Mouse (Mus musculus): ENCODE data around the gene Ggt5.
A peak's percentile ranks its signal among the peaks of the same experiment; 100 is the strongest.

The Ggt5 gene

DNA sequence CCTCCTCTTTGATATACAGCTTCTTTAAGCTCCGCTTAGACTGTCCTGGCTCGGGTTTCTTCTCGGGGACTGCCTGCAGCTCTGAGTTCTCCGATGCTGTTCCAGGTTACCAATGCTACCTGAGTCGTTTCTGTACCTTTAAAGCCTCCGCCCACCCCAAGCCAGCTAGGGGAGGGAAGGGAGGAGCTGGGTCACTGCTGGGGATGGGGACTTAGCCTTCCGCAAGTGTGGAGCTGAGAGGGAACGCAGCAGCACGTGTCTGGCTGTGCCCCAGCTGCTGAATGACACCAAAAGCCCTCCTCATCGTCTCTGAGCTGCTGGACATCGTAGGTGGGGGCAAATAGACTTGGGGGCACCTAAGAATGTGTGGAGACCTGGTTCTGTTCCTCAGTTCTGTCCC lies 20.7 kb upstream of the Ggt5 start:
- no peak for DNase-seq (ENCODE audit: low read depth, low spot score)

DNA sequence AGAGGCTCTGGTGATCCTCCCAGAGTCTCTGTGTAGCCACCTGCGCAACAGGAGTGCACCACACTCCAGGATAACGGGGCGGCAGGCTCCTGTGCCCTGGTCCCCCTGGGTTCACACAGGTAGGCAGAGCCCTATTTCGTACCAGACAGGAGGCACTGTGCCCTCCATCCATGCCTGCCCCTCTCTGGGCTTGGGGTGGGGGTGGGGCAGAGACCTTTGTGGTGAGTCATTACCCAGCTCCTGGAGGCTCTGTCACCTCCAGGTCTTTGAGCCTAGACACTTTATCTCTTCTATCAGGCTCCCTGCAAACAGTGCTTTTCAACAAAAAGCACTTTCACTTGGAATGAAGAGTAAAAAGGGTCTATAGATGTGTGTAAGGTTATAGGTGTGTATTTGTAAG lies 20.3 kb upstream of the Ggt5 start:
- no peak for DNase-seq (ENCODE audit: low read depth, low spot score)

DNA sequence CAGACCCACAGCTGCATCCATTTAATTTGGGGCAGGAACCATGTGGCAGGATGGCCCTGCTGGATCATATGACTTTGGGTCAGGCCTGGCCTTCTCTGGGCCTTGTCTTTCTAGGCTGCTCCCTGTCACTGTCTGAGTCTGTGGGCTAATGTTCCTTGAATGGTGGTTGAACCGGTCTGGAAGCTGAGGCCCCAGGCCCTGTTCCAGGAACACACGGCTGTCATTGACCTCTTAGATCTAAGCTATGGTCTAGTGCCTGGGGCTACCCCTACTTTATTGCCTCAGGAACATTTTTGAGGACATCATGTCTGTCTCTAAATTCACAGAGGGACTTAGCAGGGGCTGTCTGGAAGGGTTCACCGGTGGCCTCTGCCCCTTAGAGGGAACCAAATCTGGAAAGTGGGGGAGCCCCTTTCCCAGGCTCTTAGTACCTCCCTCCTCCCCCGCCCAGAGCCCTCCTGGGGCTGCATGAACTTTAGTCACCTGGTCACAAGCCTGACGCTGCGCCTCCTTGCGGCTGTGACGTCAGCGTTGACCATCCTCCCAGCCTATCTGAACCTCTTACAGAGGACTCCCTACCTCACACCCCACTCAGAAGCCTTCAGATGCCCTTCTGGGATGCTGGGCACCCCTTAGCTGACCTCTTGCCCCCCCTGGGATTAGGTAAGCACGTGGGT lies 18.0 kb upstream of the Ggt5 start:
- no peak for DNase-seq (ENCODE audit: low read depth, low spot score)

DNA sequence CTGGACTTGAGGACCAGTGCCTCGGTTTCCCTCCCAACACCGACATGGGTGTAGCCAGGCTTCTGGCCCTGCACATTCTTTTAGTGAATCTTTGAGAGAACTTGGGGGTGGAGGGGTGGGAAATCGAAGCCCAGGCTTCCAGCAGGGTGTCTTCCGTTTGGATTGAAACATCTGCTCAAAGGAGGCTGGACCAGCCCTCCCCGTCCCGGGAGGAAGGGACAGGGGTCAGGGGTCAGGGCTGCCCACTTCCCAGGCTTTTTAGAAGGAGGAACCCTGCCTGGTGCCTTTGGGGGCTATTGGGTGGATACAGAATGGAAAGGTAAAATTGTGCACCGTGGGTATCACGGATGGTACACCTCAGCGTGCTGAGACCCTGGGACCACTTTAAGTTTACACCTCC lies 17.2 kb upstream of the Ggt5 start:
- DNase-seq (ENCODE audit: low read depth, low spot score): no peak

DNA sequence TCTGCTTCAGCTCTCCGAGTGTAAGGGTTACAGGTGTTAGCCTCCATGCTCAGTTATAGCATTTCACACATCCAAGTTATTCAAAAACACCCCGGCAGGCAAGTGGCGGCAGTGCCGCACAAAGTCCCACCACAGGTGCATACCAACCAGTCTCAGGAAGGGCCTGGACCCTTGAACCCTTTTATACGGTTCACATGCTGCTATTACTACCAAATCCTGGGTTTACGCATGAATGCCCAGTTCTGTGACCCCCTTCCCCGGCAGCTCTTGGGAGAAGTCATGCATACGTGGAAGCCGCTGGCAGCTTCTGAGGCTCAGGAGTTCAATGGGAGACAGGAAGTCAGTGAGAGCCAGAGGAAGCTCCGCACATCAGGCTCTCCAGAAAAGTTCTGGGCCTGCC lies 16.0 kb upstream of the Ggt5 start:
- no peak for DNase-seq (ENCODE audit: low read depth, low spot score)

DNA sequence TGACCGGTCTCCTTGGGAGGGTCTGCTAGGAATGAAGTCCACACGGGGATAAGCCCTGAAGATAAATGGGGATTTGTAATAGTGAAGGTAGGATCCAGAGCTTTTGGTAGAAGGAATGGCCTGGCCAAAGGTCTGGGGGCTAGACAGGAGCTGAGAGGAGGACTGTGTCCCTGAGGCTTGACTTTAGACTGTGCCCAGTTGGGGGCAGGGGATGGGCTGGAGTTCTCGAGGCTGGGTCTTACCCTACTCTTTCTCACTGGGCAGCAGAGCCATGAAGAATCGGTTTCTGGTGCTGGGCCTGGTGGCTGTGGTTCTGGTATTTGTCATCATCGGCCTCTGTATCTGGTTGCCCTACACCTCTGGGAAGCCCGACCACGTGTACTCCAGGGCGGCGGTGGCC lies 15.2 kb upstream of the Ggt5 start:
- no peak for DNase-seq (ENCODE audit: low read depth, low spot score)

DNA sequence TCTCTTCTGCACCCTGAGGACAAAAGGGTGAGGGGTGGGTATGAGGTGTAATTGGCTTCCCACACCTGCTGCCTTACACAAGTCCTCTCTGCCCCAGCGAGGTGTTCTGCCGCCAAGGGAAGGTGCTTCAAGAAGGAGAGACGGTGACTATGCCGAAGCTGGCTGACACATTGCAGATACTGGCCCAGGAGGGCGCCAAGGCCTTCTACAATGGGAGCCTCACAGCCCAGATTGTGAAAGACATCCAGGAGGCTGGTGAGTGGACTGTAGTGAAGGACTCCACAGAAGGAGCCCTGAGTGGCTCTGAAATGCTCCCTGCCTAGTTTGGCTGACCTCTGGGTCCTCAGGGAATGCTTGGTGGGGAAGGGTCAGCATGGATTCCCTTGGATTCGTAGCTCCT lies 10.0 kb upstream of the Ggt5 start:
- no peak for DNase-seq (ENCODE audit: low read depth, low spot score)

DNA sequence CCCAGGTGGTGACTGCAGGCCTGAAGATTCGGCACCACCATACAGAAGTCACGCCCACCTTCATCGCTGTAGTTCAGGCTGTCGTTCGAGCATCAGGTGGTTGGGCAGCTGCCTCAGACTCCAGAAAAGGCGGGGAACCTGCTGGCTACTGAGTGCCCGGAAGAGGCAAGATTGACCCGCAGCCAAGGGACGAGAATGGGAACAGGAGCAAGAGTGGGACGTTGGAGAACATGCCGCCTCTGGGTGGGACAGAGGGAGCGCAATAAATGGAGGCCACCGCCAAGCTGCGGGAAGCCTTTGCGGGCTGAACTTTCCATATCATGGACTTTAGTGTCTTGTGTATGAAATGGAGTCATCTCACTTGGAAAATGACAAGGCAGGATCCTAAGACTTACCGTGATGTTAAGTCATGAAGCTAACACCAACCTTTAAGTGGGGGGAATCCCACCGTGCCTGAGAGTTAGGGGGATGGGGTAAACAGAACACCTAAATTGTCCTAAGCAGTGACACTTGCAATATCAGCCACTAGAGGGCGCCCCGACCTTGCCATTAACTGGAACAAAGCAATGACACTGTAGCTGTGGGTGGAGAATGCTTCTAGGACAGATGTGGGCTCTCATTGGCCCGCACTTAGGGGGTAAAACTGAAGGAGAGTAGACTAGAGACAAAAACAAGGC lies 3.1 kb upstream of the Ggt5 start:
- peak; percentile 92 for DNase-seq (ENCODE audit: low read depth, low spot score)

DNA sequence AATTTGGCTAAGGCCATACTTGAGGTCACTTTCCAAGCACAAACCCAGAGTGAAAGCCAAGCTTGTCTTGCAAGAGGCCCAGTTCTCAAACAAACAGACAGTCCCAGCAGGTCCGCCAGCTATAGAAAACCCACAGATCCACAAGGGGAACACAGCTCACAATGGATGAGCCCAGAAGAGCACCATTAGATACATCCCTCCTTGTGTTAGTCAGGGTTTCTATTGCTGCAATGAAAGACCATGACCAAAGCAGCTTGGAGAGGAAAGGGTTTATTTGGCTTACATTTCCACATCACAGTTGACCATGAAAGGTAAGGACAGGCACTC lies 2.6 kb upstream of the Ggt5 start:
- DNase-seq (ENCODE audit: low read depth, low spot score): no peak

DNA sequence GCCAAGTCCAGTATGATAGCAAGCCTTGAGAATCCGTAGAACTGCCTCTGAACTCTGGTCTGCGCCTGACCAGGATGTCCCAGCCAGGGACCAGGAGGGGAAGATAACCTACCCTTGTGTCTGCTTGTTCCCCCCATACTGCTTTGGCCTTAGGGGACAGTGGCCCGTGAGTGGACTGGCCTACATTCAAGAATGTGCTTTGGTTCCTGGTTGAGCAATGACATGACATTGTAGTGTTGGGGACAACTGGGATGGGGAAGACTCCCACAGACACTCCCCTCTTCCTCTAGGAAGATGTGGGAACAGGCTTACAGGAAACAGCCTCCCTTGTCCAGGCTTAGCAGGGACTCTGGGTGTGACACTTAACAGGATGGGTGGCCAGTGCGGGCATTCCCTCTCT lies 1.4 kb upstream of the Ggt5 start:
- no peak for DNase-seq (ENCODE audit: low read depth, low spot score)

DNA sequence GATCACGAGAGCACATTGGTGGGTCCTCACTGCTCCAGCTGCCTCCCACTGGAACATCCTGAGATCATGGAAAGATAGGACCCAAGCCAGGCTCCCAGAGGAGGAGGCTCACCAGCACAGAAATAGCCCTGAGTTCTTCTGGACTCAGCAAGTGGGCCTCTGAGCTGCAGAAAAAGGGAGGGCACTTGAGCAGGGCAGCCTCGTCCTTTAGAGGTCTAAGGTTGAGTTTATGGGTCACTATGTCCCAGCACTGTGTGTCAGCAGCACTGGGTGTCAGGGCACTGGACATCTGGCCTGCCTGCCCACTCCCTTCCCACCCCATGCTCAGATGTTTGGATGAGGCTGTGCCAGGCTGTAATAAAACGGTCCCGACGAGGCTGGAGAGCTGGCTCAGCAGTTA lies 804 bp upstream of the Ggt5 start:
- no peak for DNase-seq (ENCODE audit: low read depth, low spot score)

DNA sequence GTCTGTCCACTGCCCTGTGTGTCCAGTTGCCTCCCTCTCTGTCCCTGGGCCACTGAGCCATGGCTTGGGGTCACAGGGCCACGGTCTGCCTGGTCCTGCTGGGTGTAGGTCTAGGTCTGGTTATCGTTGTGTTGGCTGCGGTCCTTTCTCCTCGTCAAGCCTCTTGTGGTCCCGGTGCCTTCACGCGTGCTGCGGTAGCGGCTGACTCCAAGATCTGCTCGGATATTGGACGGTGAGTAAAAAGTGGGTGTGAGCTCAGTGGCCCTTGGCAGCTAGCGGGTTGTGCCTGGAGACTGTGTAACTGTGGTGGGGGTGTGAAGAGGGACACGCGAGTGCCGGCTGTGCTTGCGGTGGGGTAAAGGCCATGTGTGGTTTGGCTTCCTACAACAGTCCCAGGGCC lies 511 bp downstream of the Ggt5 start:
- DNase-seq (ENCODE audit: low read depth, low spot score): no peak

DNA sequence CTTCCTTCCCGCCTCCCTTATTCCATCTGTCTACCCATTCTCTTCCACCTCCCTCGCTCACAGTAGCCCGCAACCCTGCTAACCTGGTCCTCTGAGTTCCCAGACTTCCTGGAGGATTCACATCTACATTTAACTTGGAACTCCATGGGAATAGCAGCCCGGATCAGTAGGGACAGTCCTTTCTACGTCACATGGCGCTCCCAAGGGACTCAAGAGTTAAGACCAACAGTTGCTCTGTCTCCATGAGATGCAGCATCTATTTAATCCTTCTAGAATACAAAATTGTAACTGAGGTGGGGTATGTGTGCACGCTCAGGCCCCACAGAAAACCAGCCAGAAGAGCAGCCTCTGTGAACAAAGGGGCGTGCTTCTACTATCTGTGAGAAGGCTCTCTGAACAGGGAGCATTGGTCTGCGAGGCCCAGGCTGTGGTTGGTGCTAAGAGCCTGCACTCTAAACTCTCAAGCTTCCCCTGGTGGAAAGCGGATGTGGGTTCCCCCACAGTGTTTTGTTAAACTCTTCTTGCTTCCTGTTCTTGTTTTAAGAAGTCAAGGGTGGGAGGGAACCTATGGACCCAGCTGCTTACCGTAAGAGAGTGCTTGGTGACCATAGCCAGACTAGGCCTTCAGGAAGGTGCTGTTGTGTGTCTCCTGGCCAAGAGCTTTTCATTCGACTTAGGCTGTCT lies 2.2 kb downstream of the Ggt5 start:
- DNase-seq (ENCODE audit: low read depth, low spot score): no peak

DNA sequence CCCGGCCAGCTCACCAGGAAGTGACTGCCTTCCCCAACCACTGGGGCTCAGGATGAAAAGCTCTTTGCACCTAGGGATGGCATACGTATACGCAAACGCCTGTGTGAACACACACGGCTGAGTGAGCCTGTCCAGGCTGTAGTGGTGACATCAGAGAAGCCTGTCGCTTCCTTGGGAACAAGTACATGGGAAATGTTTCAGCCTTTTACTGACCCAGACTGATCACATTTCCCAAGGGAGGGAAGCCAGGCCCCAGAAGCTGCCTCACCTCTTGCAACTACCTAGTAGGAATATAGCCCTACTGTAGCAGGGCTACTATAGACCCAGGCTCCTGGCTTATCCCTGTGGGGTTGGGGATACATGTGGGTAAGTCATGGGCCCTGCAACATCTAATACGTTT lies 3.4 kb downstream of the Ggt5 start:
- DNase-seq (ENCODE audit: low read depth, low spot score): no peak

DNA sequence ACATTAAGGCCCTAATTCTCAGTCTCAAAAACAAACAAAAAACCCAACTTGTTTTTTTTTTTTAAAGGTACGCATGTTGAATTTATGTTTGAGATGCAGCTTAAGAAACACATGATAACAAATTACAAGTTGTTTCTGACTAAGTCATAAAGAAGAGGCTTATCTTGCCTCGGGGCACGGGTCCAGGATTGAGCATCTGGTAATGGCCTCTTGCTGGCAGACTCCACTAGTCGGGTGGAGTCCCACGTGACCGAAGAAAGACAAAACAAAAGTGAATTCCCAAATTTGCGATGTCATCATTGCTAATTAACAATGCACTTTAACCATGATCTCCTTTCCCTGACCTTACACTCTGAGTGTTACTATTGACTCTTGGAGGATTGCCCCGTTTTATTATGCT lies 6.8 kb downstream of the Ggt5 start:
- no peak for DNase-seq (ENCODE audit: low read depth, low spot score)

DNA sequence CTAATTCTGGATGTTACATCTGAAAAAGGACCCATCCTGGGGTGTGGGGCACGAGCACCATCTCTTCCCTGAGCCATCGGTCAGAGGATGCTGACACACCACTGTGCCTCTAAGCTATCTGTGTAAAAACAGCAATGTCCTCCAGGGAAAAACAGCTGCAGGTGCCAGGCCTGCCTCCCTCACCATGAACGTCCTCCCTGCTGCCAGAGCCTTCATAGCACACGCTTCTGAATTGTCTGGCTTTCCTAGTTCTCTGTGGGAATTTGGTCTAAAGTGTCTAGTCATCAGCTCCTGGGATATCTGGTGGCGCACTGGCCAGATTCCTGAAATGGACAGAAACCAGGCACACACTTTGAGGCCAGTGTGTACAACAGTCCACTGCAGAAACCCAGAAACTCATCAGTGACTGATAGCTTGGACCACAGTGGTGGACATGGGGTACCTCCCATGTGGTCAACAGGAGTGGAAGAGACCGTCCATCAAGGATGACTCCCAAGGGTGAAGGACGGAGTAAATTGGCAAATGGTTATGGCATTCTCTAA lies 11.1 kb downstream of the Ggt5 start:
- no peak for DNase-seq (ENCODE audit: low read depth, low spot score)

DNA sequence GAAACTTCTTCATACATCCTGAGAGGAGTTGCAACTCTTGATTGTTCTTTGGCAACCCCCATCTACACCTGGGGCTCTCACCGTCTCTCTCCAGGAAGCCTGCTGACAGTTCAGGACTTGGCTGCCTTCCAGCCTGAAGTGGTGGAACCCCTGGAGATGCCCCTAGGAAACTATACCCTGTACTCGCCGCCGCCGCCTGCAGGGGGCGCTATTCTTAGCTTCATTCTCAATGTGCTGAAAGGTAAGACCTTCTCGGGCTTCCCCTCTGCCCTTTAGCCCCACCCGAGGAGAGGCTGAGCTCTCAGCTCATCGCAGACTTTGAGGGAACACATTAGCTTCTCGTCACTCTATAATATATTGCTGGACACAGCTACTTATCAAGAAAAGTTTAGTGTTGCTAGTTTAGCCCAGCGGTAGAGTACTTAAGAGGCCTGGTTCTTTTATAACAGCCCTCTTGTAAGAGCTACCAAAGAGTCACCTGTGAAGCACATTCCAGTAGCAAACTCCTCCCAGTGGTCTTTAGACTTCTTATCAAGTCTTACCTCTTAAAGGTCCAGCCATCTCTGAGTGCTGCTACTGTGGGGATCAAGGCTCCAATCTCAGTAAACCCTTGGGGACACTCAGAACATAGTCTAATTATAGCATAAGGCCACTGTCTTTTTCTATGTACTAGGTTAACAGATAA lies 16.2 kb downstream of the Ggt5 start:
- DNase-seq (ENCODE audit: low read depth, low spot score): peak; percentile 84

DNA sequence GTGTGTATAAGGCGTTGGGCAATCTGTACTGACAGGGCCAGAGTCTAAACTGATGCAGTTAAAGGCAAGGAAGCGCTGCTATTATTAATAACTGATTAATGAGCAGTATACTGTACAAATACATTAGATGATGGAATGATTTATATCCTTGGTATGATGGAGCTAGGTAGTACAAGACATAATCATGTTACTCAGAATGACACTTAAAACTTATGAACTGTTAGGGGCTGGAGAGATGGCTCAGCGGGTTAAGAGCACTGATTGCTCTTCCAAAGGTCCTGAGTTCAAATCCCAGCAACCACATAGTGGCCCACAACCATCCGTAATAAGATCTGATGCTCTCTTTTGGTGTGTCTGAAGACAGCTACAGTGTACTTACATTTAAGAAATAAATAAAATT lies 18.1 kb downstream of the Ggt5 start:
- DNase-seq (ENCODE audit: low read depth, low spot score): no peak

DNA sequence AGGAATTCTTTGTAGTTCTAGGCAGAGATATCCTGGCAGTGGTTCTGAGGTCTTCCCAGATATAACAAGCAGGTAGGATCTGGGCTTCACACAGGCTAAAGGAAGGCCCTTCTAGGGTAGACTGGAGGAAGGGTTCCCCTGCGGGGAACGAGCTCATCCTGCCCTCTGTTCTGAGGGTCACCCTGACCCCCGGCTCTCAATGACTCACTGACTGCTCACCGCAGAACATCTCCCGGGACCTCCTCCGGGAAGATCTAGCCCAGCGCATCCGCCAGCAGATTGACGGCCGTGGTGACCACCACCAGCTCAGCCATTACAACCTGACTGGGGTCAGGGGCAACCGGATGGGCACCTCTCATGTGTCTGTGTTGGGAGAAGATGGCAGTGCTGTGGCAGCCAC lies 19.8 kb downstream of the Ggt5 start:
- no peak for DNase-seq (ENCODE audit: low read depth, low spot score)

DNA sequence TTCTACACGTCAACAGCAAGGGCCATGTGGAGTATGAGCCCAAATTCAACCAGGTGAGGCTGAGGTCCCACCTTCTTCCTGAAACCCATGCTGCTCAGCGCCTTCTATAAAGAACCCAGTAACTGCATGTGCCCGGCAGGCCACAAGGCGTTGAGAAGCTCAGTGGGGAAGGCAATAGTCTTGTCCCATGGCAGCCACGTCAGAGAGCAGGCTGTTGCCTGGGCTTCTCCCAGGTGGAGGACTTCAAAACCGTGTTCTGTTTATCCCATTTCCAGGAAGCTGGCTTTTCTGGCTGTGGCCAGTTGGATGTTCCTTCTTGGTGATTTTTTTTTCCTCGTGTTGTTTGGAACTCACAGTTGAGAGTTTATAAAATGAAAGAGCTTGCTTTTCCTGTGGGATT lies 21.3 kb downstream of the Ggt5 start:
- DNase-seq (ENCODE audit: low read depth, low spot score): peak; percentile 41

DNA sequence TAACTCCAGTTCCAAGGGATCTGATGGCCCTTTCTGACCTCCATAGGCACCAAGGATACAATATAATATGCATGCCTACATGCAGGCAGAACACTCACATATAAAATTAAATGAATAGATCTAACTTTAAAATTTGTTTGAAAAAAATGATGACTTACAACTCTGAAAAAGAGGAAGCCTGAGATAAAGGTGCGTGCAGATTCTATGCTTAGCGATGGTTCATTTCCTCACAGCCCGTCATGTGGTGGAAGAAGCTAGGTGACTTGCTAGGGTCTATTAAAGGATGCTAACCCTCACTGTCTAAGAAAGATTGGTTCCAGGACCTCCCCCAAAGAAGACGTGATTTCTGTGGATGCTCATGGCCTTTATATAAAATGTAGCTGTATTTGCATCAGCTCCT lies 26.9 kb downstream of the Ggt5 start:
- no peak for DNase-seq (ENCODE audit: low read depth, low spot score)

DNA sequence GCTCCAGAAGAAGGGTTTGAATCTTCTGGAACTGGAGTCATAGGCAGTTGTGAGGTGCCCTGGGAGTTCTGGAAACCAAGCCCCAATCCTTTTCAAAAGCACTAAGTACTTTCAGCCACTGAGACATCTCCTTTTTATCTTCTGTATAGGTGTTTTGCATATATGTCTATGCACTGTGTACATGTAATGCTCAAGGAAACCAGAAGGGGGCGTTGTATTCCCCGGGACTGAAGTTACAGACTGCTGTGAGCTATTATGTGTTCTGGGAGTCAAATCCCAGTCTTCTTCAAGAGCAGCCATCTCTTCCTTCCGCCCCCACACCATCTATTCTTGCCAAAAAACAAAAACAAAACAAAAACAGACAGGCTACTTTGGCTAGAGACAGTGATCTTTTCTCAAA lies 31.7 kb downstream of the Ggt5 start:
- peak; percentile 70 for DNase-seq (ENCODE audit: low read depth, low spot score)

DNA sequence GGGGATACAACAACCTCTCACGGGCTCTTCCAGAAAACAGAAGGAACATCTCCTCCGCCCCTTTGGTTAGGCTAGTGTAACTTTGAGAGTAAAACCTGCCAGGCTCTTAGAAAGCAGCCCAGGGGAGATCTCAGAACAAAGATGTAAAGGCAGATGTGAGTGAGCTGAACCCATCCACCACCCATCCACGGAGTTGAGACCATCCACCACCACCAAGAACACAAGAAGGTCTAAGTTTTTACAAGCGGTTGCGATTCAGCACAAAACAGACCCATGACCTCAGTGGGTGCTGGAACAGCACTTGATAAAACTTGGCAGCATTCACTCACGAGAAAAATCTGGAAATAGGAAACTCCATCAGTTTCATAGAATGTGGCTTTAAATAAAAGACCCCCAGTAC lies 36.8 kb downstream of the Ggt5 start:
- no peak for DNase-seq (ENCODE audit: low read depth, low spot score)

Data from ZHBTc4 (cell line).